Mouse (Mus musculus): ENCODE data around the gene Ugt1a9.

GRCm38 (mm10) chr1:88267489-88267888 is 196.9 kb downstream of the Ugt1a9 start:
- TF ChIP-seq CTCF (IDR thresholded peaks at IDR 0.05; ENCODE audit: low read depth, low read length) (no peak), POLR2A (IDR thresholded peaks at IDR 0.05; ENCODE audit: insufficient read depth, low read length) (no peak), EP300 (IDR thresholded peaks at IDR 0.05; ENCODE audit: insufficient read depth, low read depth, low read length) (no peak)

Data from ES-Bruce4 (cell line).